Mouse (Mus musculus) bone marrow macrophage, adult 2 months (primary cell): ENCODE measurements around the gene C2cd4c. TPM values are rescaled to one million over a fixed set of nuclear protein-coding genes. Genes with fewer than 3 reads are reported as not detected.
A peak's percentile ranks its signal among the peaks of the same experiment; 100 is the strongest.

Experiments used
- H3K27ac ChIP-seq: 2 replicates; pipeline ENCODE4 v1.5.1; 2012; ENCODE audit warnings: low read depth, low read length; ENCODE audit not compliant: insufficient read depth
- H3K4me1 ChIP-seq: 2 replicates; pipeline ENCODE4 v1.6.1; 2012; ENCODE audit warnings: low read length; ENCODE audit not compliant: control insufficient read depth, insufficient read depth
- H3K4me3 ChIP-seq: 2 replicates; pipeline ENCODE4 v1.5.1; 2012; ENCODE audit warnings: mild to moderate bottlenecking, low read length, moderate library complexity; ENCODE audit not compliant: insufficient read depth
- CTCF ChIP-seq: IDR thresholded peaks from 2 replicates; pipeline ENCODE4 v1.5.1; 2012; ENCODE audit warnings: low read depth, mild to moderate bottlenecking, low read length, moderate library complexity
- POLR2A ChIP-seq: IDR thresholded peaks from 2 replicates; pipeline ENCODE4 v1.6.1; 2012; ENCODE audit warnings: mild to moderate bottlenecking, low read depth, low read length, borderline replicate concordance
- polyA plus RNA-seq: library from polyadenylated mRNA; stranded (reverse); fragments of >200 nt; gene quantifications from 2 replicates; pipeline ENCODE4 v1.2.4, GENCODE M21; 2012; ENCODE audit not compliant: missing spikeins, insufficient read depth, insufficient read length

Gene C2cd4c
- polyA plus RNA-seq, 1 experiment = not detected

- peaks cover 31% of the 10 kb centered on the region for H3K4me1 ChIP-seq
- H3K4me3 ChIP-seq = peak within 1 kb of the TSS; percentile 77
- no peak within 1 kb of the TSS for H3K27ac ChIP-seq
- TF ChIP-seq POLR2A (no peak), CTCF (no peak)
These were observed 23.6 kb upstream of the C2cd4c start, which contains the start of gene Shc2 for GRCm38 (mm10) chr10:79637128-79638110. TSS of gene Shc2 (minus strand) at chr10:79637918.

DNA sequence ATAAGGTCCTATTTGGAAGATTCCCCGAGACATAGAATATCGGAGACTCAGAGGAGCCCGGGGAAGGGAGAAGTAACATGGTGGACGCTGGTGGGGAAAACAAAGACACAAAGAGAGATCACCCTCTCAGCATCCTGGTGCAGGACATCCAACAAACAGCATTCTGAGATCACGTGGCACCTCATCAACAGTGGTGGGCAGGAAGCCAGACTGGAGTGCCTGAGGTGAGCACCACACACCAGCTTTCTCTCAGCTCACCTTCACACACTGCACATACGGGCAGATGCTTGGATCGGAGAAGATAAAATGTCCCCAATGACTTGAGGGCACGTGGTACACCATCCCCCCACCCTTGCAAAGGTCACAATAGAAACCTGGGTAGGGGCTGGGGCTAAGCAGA lies 22.5 kb upstream of the C2cd4c start:
- peaks cover 41% of the 10 kb centered on the region for H3K4me1 ChIP-seq
- no peak overlapping the region for H3K27ac ChIP-seq
- TF ChIP-seq CTCF = no peak
- TF ChIP-seq POLR2A = no peak
- no peak overlapping the region for H3K4me3 ChIP-seq

- Histone ChIP-seq H3K4me3 (peak overlapping the region; percentile 52), H3K27ac (peak overlapping the region; percentile 98), H3K4me1 (peaks cover 37% of the 10 kb centered on the region)
- TF ChIP-seq CTCF (no peak), POLR2A (0 out of 2 replicates have a peak, but pooled peaks have one; percentile 59)
These were observed 19.4 kb upstream of the C2cd4c start for GRCm38 (mm10) chr10:79633006-79633777.

DNA sequence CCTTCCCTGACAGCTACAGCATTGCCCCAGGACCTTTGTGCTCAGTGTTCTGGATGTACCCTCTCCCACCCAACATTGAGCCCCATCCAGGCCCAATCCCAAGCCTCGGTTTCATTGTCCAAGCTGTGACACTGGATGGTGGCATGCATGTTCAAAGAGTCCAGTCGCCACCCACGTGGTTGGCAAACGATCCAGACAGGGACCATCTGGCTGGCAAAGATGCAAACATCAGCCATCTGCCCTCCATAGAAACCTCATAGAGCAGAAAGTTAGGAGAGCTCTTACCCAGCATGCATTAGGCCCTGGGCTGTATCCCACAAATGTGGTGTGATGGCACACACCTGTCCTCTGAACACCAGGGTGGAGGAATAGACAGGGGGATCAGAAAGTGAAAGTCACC lies 17.6 kb upstream of the C2cd4c start:
- H3K27ac ChIP-seq = no peak overlapping the region
- H3K4me3 ChIP-seq = no peak overlapping the region
- TF ChIP-seq CTCF (no peak), POLR2A (no peak)
- H3K4me1 ChIP-seq = peaks cover 33% of the 10 kb centered on the region

DNA sequence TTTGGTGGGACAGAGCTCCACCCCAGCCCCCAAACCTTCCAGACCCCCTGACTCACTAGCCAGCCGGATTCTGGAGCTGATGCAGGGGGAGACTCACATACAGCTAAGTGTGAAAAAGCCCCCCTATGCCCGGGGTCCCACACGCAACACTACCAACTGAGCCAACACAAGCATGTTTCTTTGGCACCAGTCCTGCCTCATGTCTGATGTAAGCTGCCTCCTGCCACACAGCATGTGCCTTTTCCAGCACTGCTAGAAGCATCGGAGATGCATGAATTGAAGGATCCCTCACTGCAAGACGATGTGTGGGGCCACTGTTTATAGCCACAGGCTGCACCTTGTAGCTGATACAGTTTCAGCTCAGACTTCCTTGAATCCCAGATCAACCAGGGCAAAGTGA lies 14.6 kb upstream of the C2cd4c start:
- no peak for TF ChIP-seq CTCF
- TF ChIP-seq POLR2A = no peak
- Histone ChIP-seq H3K4me1 (peaks cover 14% of the 10 kb centered on the region), H3K4me3 (no peak overlapping the region), H3K27ac (no peak overlapping the region)

DNA sequence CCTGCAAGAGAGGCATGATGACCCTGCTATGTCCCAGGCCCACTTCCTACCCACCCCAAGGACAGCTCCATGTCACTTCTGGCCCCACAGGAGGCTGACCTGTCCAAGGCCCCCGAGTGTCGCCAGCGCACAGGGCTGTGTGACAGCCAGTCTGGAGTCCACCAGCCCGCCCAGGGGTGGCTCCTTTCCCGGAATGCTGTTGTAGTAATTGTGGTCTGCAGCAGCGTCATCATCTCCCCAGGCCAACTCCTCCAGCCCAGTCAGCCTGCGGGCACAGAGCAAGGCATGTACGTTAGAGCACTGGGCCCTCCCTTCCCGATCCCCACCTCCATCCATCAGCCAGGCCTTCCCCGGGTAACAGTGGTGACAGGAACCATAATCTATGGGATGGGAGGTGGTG lies 12.3 kb upstream of the C2cd4c start:
- Histone ChIP-seq H3K27ac (no peak overlapping the region), H3K4me1 (no peaks in the 10 kb centered on the region), H3K4me3 (no peak overlapping the region)
- TF ChIP-seq POLR2A (no peak), CTCF (no peak)

GRCm38 (mm10) chr10:79625398-79625797 lies 11.6 kb upstream of the C2cd4c start:
- Histone ChIP-seq H3K4me3 (no peak overlapping the region), H3K27ac (no peak overlapping the region), H3K4me1 (no peaks in the 10 kb centered on the region)
- TF ChIP-seq POLR2A (no peak), CTCF (no peak)

GRCm38 (mm10) chr10:79623950-79624349 lies 10.1 kb upstream of the C2cd4c start:
- no peaks in the 10 kb centered on the region for H3K4me1 ChIP-seq

GRCm38 (mm10) chr10:79616376-79616775 lies 2.6 kb upstream of the C2cd4c start:
- no peak overlapping the region for H3K4me3 ChIP-seq
- peaks cover 14% of the 10 kb centered on the region for H3K4me1 ChIP-seq
- no peak overlapping the region for H3K27ac ChIP-seq
- no peak for TF ChIP-seq CTCF
- TF ChIP-seq POLR2A = no peak

More at GRCm38 (mm10) chr10:79623950-79624349, 10.1 kb upstream of the C2cd4c start:
- Histone ChIP-seq H3K4me3 (no peak overlapping the region), H3K27ac (no peak overlapping the region)
- TF ChIP-seq POLR2A = no peak
- no peak for TF ChIP-seq CTCF
